ENCODE assay signal across 29 mouse cellular contexts in the genomic region with DNA sequence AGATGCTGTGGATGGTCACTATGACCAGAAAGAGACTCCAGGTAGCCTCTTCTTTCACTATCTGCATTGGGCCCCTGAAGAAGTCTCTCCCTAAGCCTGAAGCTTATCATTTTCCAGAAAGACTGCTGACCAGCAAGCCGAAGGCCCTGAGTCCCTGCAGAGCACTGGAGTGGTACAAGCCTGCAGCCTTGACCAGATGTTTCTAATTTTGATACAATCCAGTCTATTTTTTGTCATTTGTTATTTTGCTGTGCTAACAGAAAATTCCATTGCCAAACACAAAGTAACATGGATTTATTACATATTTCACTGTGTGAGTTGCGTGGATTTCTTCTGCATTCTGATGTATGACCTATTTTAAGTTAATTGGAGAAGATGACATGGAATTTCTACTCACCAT.
DNase-seq lines count a peak whose midpoint lies in the region; ATAC-seq lines count a peak whose summit lies in the region.
"Had no signal": no experiment of that assay in that cellular context is flagged by ENCODE, and none has a peak within 500 bp of the region (broad histone marks: within the 10 kb centered on the region; RNA-seq: fewer than 3 reads in every experiment).

No protein-coding gene starts in this region.

- H3K27ac ChIP-seq in embryonic facial prominence, embryonic 11.5 days (replicated peaks; ENCODE audit: low read depth, low read length) = no peak overlapping the region
- no peak overlapping the region for H3K27ac ChIP-seq in embryonic facial prominence, embryonic 10.5 days (replicated peaks)
- H3K27ac ChIP-seq in embryonic facial prominence, embryonic 14.5 days (replicated peaks; ENCODE audit: low read depth, low read length) = no peak overlapping the region
- no peak overlapping the region for H3K27ac ChIP-seq in heart, embryonic 10.5 days
- H3K27ac ChIP-seq: embryonic facial prominence, embryonic 12.5 days; forebrain, embryonic 12.5 days; forebrain, embryonic 15.5 days; heart, embryonic 15.5 days; hindbrain, embryonic 10.5 days; hindbrain, embryonic 13.5 days had no signal

- ATAC-seq in embryonic facial prominence, embryonic 11.5 days (replicated peaks; ENCODE audit: insufficient number of reproducible peaks, low FRiP score, low TSS enrichment, low read depth) = no peak
- ATAC-seq in embryonic facial prominence, embryonic 14.5 days (ENCODE audit: low read depth) = no peak
- ATAC-seq: forebrain, embryonic 15.5 days; hindbrain, embryonic 16.5 days; inflammation-experienced regulatory T-cells, adult 6 months; intestine, embryonic 16.5 days; Patski had no signal

- no peaks in the 10 kb centered on the region for H3K36me3 ChIP-seq in embryonic facial prominence, embryonic 11.5 days (replicated peaks; ENCODE audit: control insufficient read depth, insufficient read depth, low read depth, low read length)
- no peaks in the 10 kb centered on the region for H3K36me3 ChIP-seq in embryonic facial prominence, embryonic 10.5 days (replicated peaks)
- no peaks in the 10 kb centered on the region for H3K36me3 ChIP-seq in embryonic facial prominence, embryonic 14.5 days (ENCODE audit: control insufficient read depth, insufficient read depth, low read length)
- no peaks in the 10 kb centered on the region for H3K36me3 ChIP-seq in heart, embryonic 10.5 days
- H3K36me3 ChIP-seq: embryonic facial prominence, embryonic 12.5 days; forebrain, embryonic 12.5 days; forebrain, embryonic 15.5 days; heart, embryonic 12.5 days; heart, embryonic 15.5 days; hindbrain, embryonic 10.5 days; hindbrain, embryonic 13.5 days had no signal

- H3K9me3 ChIP-seq in embryonic facial prominence, embryonic 11.5 days (replicated peaks; ENCODE audit: control insufficient read depth, low read length) = no peaks in the 10 kb centered on the region
- H3K9me3 ChIP-seq in embryonic facial prominence, embryonic 10.5 days = no peaks in the 10 kb centered on the region
- H3K9me3 ChIP-seq in embryonic facial prominence, embryonic 14.5 days (ENCODE audit: control insufficient read depth, low read length) = no peaks in the 10 kb centered on the region
- H3K9me3 ChIP-seq in heart, embryonic 10.5 days = no peaks in the 10 kb centered on the region
- H3K9me3 ChIP-seq: embryonic facial prominence, embryonic 12.5 days; forebrain, embryonic 12.5 days; forebrain, embryonic 15.5 days; heart, embryonic 12.5 days; heart, embryonic 15.5 days; hindbrain, embryonic 10.5 days; hindbrain, embryonic 13.5 days had no signal

- H3K4me1 ChIP-seq in embryonic facial prominence, embryonic 11.5 days (ENCODE audit: control insufficient read depth, insufficient read depth, low read length) = no peaks in the 10 kb centered on the region
- no peaks in the 10 kb centered on the region for H3K4me1 ChIP-seq in embryonic facial prominence, embryonic 10.5 days
- H3K4me1 ChIP-seq in embryonic facial prominence, embryonic 14.5 days (ENCODE audit: control insufficient read depth, insufficient read depth, low read length) = no peaks in the 10 kb centered on the region
- no peaks in the 10 kb centered on the region for H3K4me1 ChIP-seq in heart, embryonic 10.5 days
- H3K4me1 ChIP-seq: embryonic facial prominence, embryonic 12.5 days; forebrain, embryonic 15.5 days; heart, embryonic 12.5 days; heart, embryonic 15.5 days; hindbrain, embryonic 10.5 days; hindbrain, embryonic 13.5 days had no signal

- H3K27me3 ChIP-seq in embryonic facial prominence, embryonic 11.5 days (ENCODE audit: control insufficient read depth, insufficient read depth, low read length) = no peaks in the 10 kb centered on the region
- H3K27me3 ChIP-seq in embryonic facial prominence, embryonic 10.5 days (replicated peaks; ENCODE audit: low read depth, poor library complexity, severe bottlenecking) = no peaks in the 10 kb centered on the region
- H3K27me3 ChIP-seq in embryonic facial prominence, embryonic 14.5 days (replicated peaks; ENCODE audit: control insufficient read depth, insufficient read depth, low read length) = no peaks in the 10 kb centered on the region
- H3K27me3 ChIP-seq in heart, embryonic 10.5 days (ENCODE audit: insufficient read depth, poor library complexity, severe bottlenecking) = no peaks in the 10 kb centered on the region
- H3K27me3 ChIP-seq: embryonic facial prominence, embryonic 12.5 days; forebrain, embryonic 12.5 days; forebrain, embryonic 15.5 days; heart, embryonic 12.5 days; heart, embryonic 15.5 days; hindbrain, embryonic 13.5 days had no signal

- no peak overlapping the region for H3K9ac ChIP-seq in embryonic facial prominence, embryonic 11.5 days (replicated peaks; ENCODE audit: low read length)
- no peak overlapping the region for H3K9ac ChIP-seq in embryonic facial prominence, embryonic 14.5 days (ENCODE audit: low read depth, low read length)
- H3K9ac ChIP-seq: embryonic facial prominence, embryonic 12.5 days; forebrain, embryonic 12.5 days; forebrain, embryonic 15.5 days; heart, embryonic 12.5 days; heart, embryonic 15.5 days; hindbrain, embryonic 13.5 days had no signal

- no peak overlapping the region for H3K4me2 ChIP-seq in embryonic facial prominence, embryonic 11.5 days (ENCODE audit: low read depth, low read length)
- H3K4me2 ChIP-seq in embryonic facial prominence, embryonic 14.5 days (ENCODE audit: low read depth, low read length) = no peak overlapping the region
- H3K4me2 ChIP-seq: embryonic facial prominence, embryonic 12.5 days; forebrain, embryonic 12.5 days; forebrain, embryonic 15.5 days; heart, embryonic 12.5 days; heart, embryonic 15.5 days; hindbrain, embryonic 13.5 days had no signal

- H3K4me3 ChIP-seq in embryonic facial prominence, embryonic 11.5 days (ENCODE audit: low read depth, low read length) = no peak overlapping the region
- no peak overlapping the region for H3K4me3 ChIP-seq in embryonic facial prominence, embryonic 10.5 days
- H3K4me3 ChIP-seq in embryonic facial prominence, embryonic 14.5 days (ENCODE audit: low read depth, low read length) = no peak overlapping the region
- no peak overlapping the region for H3K4me3 ChIP-seq in heart, embryonic 10.5 days
- H3K4me3 ChIP-seq: embryonic facial prominence, embryonic 12.5 days; erythroblast, embryonic 14.5 days; forebrain, embryonic 12.5 days; forebrain, embryonic 15.5 days; heart, embryonic 12.5 days; heart, embryonic 15.5 days; hindbrain, embryonic 10.5 days; hindbrain, embryonic 13.5 days had no signal

- 50% methylated on average over 2 of the region's 2 CpGs for WGBS in embryonic facial prominence, embryonic 11.5 days
- WGBS in embryonic facial prominence, embryonic 10.5 days = 62% methylated on average over 2 of the region's 2 CpGs
- WGBS in embryonic facial prominence, embryonic 14.5 days = 35% methylated on average over 2 of the region's 2 CpGs
- WGBS in heart, embryonic 10.5 days = 64% methylated on average over 2 of the region's 2 CpGs

- peak; percentile 37 for DNase-seq in embryonic facial prominence, embryonic 11.5 days (ENCODE audit: low spot score)
- DNase-seq in embryonic facial prominence, embryonic 10.5 days (ENCODE audit: low spot score) = no peak
- peak; percentile 71 for DNase-seq in NIH3T3 (ENCODE audit: low read depth)
- peak; percentile 13 for DNase-seq in embryonic facial prominence, embryonic 14.5 days (ENCODE audit: low spot score)
- DNase-seq in heart, embryonic 10.5 days (ENCODE audit: low spot score) = no peak
- DNase-seq in gastrocnemius, postnatal 10 days = no peak
- DNase-seq: adrenal gland, adult 2 months; adrenal gland, postnatal 14 days; cerebellum, adult 11 months; cerebellum, adult 2 months; cerebellum, adult 9-11 months; cerebellum, postnatal 25 days; gastrocnemius, postnatal 14 days; heart, adult 11 months; heart, postnatal 10 days; heart, postnatal 36 days; kidney, adult 18-20 months had no signal

Comparison
In these comparisons a context has a peak if more than half of its experiments do, and no peak if none do; other contexts are left out.
1. DNase-seq: peak in embryonic facial prominence, embryonic 11.5 days (single experiment), NIH3T3 (single experiment) and embryonic facial prominence, embryonic 14.5 days (single experiment); none in embryonic facial prominence, embryonic 10.5 days (single experiment), heart, embryonic 10.5 days (single experiment) and gastrocnemius, postnatal 10 days (single experiment).